Mouse (Mus musculus): ENCODE results near the gene Rbm19.

- no peak for TF ChIP-seq CTCF (IDR thresholded peaks at IDR 0.05; ENCODE audit: borderline replicate concordance, insufficient read depth, low read length)
- no peak for TF ChIP-seq POLR2A (IDR thresholded peaks at IDR 0.05; ENCODE audit: low read depth, low read length)
Measured at GRCm38 (mm10) chr5:120235147-120235546, 118.9 kb downstream of the Rbm19 start.

Data from embryonic fibroblast, embryonic 13.5 days (primary cell).